Mouse (Mus musculus) hindbrain, postnatal 0 days (tissue): ENCODE results near the gene Slc1a3. TPM values are rescaled to one million over a fixed set of nuclear protein-coding genes. Genes with fewer than 3 reads are reported as not detected.

Experiments
- ATAC-seq: fragments of 200-750 bp; cut with Nextera tagmentation; 2 replicates; pipeline ENCODE4 v1.8.0; 2017; ENCODE audit warnings: mild to moderate bottlenecking, moderate TSS enrichment, moderate library complexity
- DNase-seq: peaks from one replicate; pipeline ENCODE4 v3.0.0-alpha.2; 2015; ENCODE audit warnings: low spot score
- H3K27ac ChIP-seq: fragments of 300-500 bp; sonication (generic); 2 replicates; pipeline ENCODE4 v1.5.1; 2014; ENCODE audit warnings: mild to moderate bottlenecking
- H3K27me3 ChIP-seq: fragments of 300-500 bp; sonication (generic); 2 replicates; pipeline ENCODE4 v1.6.1; 2014; ENCODE audit warnings: low read length, mixed read lengths; ENCODE audit not compliant: insufficient read depth
- H3K36me3 ChIP-seq: fragments of 300-500 bp; sonication (generic); 2 replicates; pipeline ENCODE4 v1.6.1; 2014; ENCODE audit warnings: low read length, mixed read lengths; ENCODE audit not compliant: insufficient read depth
- H3K4me1 ChIP-seq: fragments of 300-500 bp; sonication (generic); 2 replicates; pipeline ENCODE4 v1.6.1; 2014; ENCODE audit warnings: antibody characterized with exemption, low read length, mixed read lengths; ENCODE audit not compliant: insufficient read depth
- H3K4me2 ChIP-seq: fragments of 300-500 bp; sonication (generic); 2 replicates; pipeline ENCODE4 v1.6.1; 2014; ENCODE audit warnings: low read depth, mild to moderate bottlenecking, low read length, moderate library complexity, mixed read lengths
- H3K4me3 ChIP-seq: fragments of 300-500 bp; sonication (generic); 2 replicates; pipeline ENCODE4 v1.5.1; 2014; ENCODE audit warnings: low read length
- H3K9ac ChIP-seq: fragments of 300-500 bp; sonication (generic); replicated peaks from 2 replicates; pipeline ENCODE4 v1.6.1; 2014; ENCODE audit warnings: mild to moderate bottlenecking, low read length, moderate library complexity, mixed read lengths
- H3K9me3 ChIP-seq: fragments of 300-500 bp; sonication (generic); 2 replicates; pipeline ENCODE4 v1.6.1; 2016; ENCODE audit warnings: low read length, mixed read lengths
- CTCF ChIP-seq: IDR thresholded peaks from 2 replicates; pipeline ENCODE4 v1.5.1; 2016; ENCODE audit warnings: antibody characterized with exemption, control low read depth, low read depth
- WGBS: fragments of 180-500 bp; shearing (Covaris S2); extraction: QIAGEN DNeasy Blood & Tissue Kit; methylation state at CpG from one replicate; pipeline ENCODE4 v1.1.7; 2014; 5-methylcytosine and 5-hydroxymethylcytosine counted together
- polyA plus RNA-seq: library from polyadenylated mRNA; unstranded; fragments of >200 nt; fragmentation: Nextera tagmentation; extraction: Ambion mirVana; gene quantifications from 2 replicates; pipeline ENCODE4 v1.2.1, GENCODE M21; 2015
- total RNA-seq: library from RNA; depleted of rRNA; stranded (reverse); fragments of >200 nt; gene quantifications from 2 replicates; pipeline ENCODE4 v1.2.3, GENCODE M21; 2014

Gene Slc1a3
- total and polyA plus RNA-seq, 2 experiments from 2014 or later: 288 to 320 TPM

DNA sequence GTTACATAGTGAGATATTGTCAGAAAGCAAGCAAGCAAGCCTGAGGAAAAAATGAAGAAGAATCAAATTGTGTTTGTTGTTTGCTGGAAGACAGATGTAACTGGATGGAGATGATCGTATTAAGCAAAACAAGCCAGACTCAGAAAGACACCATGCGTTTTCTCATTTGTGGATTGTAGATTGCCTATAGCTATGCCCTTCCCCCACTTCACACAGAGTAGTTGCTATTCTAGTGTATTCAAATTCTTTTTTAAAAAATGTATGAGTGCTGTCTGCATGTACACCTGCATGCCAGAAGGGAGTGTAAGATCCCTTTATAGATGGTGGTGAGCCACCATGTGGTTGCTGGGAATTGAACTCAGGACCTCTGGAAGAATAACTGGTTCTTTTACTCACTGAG, 33.6 kb downstream of the Slc1a3 start:
- Histone ChIP-seq H3K9me3 (no peaks in the 10 kb centered on the region), H3K4me1 (0 out of 2 replicates have a peak, but pooled peaks cover 2% of the 10 kb centered on the region), H3K36me3 (no peaks in the 10 kb centered on the region), H3K27ac (no peak overlapping the region), H3K4me3 (no peak overlapping the region), H3K27me3 (no peaks in the 10 kb centered on the region), H3K9ac (no peak overlapping the region), H3K4me2 (no peak overlapping the region)
- ATAC-seq: no peak
- WGBS: 93% methylated on average over 2 of the region's 2 CpGs
- no peak for TF ChIP-seq CTCF
- no peak for DNase-seq

DNA sequence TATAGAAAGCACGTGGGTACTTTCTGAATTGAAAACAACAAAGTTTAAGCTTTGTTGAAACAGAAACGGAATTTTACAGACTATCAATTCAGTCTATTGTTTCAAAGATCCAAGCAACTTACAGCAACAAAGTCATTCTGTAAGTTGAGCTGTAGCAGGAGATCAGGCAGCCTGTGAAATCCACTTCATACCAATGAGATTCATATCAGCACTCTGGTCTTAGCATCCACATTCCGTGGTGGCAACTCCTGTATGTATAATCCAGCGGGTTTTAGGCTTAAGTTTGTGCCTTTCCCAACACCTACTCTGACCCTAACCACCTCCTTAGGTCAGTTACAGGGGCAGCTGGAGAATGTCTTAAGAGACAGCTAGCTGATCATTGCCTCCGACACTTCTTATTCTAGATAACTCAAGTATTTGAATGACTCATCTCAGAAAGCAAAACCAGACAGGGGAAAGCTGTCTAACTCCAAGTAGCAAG, 34.3 kb downstream of the Slc1a3 start:
- no peak overlapping the region for H3K4me3 ChIP-seq
- no peaks in the 10 kb centered on the region for H3K9me3 ChIP-seq
- ATAC-seq (no peak), DNase-seq (no peak)
- WGBS: 80% methylated on average over 5 of the region's 5 CpGs
- H3K9ac ChIP-seq: no peak overlapping the region
- no peak overlapping the region for H3K27ac ChIP-seq
- no peak for TF ChIP-seq CTCF
- no peak overlapping the region for H3K4me2 ChIP-seq
- no peaks in the 10 kb centered on the region for H3K27me3 ChIP-seq
- H3K36me3 ChIP-seq: no peaks in the 10 kb centered on the region
- no peaks in the 10 kb centered on the region for H3K4me1 ChIP-seq

DNA sequence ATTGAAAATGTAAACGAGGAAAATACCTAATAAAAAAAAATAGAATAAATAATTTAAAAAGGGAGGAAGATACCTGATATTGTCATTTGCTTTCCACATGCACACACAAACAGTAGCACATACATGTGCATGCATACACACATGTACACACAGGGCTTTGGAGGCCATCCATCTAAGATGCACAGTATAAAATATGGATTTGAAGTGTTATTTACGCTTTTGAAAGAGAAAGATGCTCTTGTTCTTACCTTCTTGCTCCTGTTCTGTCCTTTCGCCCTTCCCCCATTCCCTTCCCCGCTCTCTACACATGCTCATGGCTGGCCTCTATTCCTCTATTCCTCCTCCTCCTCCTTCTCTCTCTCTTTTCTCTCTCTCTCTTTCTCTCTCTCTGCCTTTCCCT, 34.9 kb downstream of the Slc1a3 start:
- H3K27ac ChIP-seq: no peak overlapping the region
- H3K4me2 ChIP-seq: no peak overlapping the region
- ATAC-seq (no peak), DNase-seq (no peak)
- H3K9ac ChIP-seq: no peak overlapping the region
- H3K27me3 ChIP-seq: no peaks in the 10 kb centered on the region
- 98% methylated on average over 4 of the region's 4 CpGs for WGBS
- H3K36me3 ChIP-seq: no peaks in the 10 kb centered on the region
- TF ChIP-seq CTCF: no peak
- no peaks in the 10 kb centered on the region for H3K4me1 ChIP-seq
- no peak overlapping the region for H3K4me3 ChIP-seq
- no peaks in the 10 kb centered on the region for H3K9me3 ChIP-seq

DNA sequence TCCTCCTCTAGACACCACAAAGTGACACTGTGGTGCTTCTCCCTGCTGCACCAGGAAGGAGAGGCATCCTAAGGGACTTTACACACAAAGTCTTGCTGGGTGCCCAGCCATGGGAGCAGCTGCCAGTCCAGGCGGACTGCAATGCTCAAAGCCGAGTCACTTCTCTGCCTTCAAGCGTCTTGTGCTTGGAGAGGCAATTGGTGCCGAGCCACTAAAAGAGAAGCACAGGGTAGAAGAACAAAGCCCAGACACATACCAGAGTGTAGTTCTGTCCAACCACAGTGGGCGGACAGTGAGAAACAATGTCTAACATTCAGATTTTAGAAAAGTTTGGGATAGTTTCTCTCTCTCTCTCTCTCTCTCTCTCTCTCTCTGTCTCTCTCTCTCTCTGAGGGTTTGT, 38.0 kb downstream of the Slc1a3 start:
- H3K4me3 ChIP-seq: no peak overlapping the region
- ATAC-seq: peak; percentile 64
- no peaks in the 10 kb centered on the region for H3K9me3 ChIP-seq
- H3K36me3 ChIP-seq: no peaks in the 10 kb centered on the region
- TF ChIP-seq CTCF: no peak
- no peak for DNase-seq
- no peaks in the 10 kb centered on the region for H3K4me1 ChIP-seq
- H3K4me2 ChIP-seq: no peak overlapping the region
- no peak overlapping the region for H3K9ac ChIP-seq
- WGBS: 61% methylated on average over 5 of the region's 5 CpGs
- H3K27ac ChIP-seq: peak overlapping the region; percentile 12; the same call in 1 of the 2 replicates
- no peaks in the 10 kb centered on the region for H3K27me3 ChIP-seq

DNA sequence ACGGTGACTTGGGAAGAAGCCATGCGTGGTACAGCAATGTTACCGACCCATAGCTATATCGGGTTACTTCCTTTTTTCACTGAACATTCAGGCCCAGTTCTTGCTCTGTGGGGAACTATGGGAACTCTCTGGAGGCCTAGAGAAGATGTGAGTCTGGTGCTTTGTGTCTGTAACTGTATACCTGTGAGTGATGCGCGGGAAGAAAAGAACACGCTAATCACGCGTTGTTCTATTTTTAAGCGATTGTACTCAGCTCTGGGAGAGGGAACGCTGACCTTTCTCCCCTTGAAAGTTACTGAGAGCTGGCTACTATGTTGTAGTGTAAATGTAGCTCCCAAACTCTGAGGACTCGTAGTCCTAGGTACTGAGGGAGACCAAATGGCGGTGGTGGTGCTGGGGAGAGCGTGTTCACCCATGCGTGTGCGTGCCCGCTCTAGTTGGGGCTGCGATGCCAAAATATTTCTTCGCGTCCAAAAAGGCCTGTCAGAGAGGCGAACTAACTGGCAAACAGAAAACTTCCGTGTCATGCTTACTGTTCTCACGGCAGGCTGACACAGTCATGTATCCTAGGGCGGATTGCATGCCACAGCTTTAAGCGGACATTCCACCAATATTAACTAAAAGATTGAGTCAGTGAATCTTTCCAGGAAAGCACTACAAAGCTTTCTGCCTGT, 42.6 kb downstream of the Slc1a3 start:
- ATAC-seq: no peak
- H3K4me1 ChIP-seq: peaks cover 6% of the 10 kb centered on the region
- no peaks in the 10 kb centered on the region for H3K27me3 ChIP-seq
- no peaks in the 10 kb centered on the region for H3K36me3 ChIP-seq
- H3K4me3 ChIP-seq: no peak overlapping the region
- H3K27ac ChIP-seq: no peak overlapping the region
- no peak overlapping the region for H3K9ac ChIP-seq
- 85% methylated on average over 25 of the region's 25 CpGs for WGBS
- no peak for TF ChIP-seq CTCF
- H3K9me3 ChIP-seq: no peaks in the 10 kb centered on the region
- no peak for DNase-seq
- no peak overlapping the region for H3K4me2 ChIP-seq

DNA sequence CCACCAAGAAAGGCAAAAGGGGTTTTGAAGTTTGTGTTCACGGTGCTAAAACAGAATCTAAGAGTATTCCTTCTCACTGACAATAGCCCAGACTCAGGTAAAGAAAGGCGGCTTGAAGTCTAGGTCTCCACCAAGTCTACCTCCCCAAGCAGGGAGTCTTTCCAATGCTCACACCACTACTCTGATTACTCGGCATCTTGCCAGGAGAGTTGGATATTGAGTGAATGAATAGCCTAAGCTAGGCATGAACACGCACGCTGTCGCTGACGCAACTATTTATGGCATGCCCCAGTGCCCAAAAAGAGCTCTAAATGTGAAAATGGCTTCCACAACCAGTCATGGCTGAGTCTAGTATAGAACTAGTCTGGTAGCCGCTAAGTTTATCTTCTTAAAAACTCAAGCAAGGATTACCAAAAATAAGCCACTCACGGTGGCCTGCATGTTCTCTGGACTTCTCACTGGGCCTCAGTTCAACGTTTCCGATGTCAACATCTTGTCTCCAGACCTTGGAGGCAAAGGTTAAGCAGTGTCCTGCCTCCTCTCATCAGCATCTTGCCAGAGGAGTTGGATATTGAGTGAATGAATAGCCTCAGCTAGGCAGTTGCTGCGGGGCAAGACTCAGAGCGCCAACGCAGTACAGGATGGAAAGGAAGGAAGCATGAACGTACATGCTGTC, 44.8 kb downstream of the Slc1a3 start:
- no peak for TF ChIP-seq CTCF
- DNase-seq (peak; percentile 31), ATAC-seq (no peak)
- Histone ChIP-seq H3K9ac (no peak overlapping the region), H3K4me2 (no peak overlapping the region), H3K4me3 (no peak overlapping the region), H3K9me3 (no peaks in the 10 kb centered on the region), H3K27ac (no peak overlapping the region), H3K27me3 (no peaks in the 10 kb centered on the region), H3K36me3 (no peaks in the 10 kb centered on the region), H3K4me1 (peaks cover 11% of the 10 kb centered on the region)
- WGBS: 80% methylated on average over 15 of the region's 15 CpGs
